Mouse (Mus musculus): ENCODE measurements at regions not wholly inside any gene's neighbourhood (a gene's known extent, or its start where the extent isn't known, plus 50 kb on each side); places are given as distances from the start of the nearest gene placed in this dataset.

DNA sequence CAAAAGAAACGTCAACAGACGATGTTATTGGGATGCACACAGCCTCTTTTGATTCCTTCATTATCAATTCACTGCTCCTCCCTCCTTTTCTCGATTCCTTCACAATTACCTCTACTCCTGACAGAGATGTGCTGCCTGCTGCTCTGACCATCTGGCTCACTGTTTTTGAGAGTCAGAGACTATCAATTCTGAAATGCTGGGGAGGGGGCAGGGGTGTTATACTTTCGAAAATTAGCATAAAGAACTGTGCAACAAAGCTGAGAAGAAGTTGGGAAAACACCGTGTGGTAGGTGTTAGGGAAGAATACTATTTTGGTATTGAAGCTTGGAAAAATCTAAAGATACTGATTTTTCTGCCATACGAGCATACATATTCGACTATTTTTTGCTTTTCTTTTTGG is 96.4 kb downstream of the Nedd1 start:
- peak; percentile 74 for DNase-seq (ENCODE audit: low read depth, low spot score)

DNA sequence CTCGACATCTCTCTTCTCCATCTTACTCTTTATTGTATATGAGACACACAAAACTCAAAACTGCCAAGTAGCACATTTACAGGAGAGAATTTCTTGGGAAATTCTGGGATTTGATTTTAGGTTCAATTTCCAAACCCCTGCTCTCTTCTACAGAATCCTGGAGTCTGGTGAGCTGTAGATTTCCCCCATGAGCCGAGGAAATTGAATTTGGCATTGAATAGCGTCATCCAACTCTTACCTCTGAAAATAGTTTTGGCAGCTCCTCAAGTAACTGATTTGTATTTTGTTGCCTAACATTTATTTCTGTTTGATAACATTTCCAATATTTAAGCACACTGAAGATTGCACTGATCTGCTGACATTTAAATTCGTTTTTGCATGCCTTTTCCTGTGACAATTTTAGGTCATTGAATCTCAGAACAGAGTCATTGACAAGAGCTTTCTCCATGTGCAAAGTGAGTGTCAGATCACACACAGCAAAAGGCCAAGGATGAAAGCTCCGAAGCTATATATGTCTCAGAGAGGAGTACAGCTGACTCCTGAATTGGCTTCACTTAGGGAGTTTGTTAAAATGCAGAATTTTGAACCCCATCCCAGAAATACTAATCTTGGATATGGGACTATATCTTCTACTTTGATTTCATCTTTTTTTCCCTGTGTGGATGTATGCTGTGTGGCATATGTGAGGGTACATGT is 106.4 kb downstream of the Nedd1 start:
- peak; percentile 34 for DNase-seq (ENCODE audit: low read depth, low spot score)

GRCm38 (mm10) chr10:92614341-92614740 is 107.9 kb downstream of the Nedd1 start:
- peak; percentile 11 for DNase-seq (ENCODE audit: low read depth, low spot score)

DNA sequence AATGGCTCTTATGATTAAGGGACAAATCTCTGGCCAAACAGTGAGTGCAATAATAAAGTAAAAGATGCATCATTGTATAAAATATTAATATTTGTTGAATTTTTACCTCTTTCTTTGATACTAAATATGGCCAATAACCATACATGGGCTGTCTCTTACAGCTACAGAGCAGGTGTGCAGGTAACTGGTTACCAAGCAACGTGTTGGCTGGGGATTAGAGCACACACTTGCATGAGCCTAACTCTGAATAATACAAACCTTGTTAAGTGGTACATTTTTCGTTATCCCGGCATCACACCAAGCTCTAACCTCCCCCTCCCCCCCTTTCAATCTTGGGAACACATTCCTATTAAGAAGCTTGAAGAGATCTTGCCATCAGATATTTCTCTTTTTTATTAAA is 111.2 kb downstream of the Nedd1 start:
- DNase-seq (ENCODE audit: low read depth, low spot score): peak; percentile 6

DNA sequence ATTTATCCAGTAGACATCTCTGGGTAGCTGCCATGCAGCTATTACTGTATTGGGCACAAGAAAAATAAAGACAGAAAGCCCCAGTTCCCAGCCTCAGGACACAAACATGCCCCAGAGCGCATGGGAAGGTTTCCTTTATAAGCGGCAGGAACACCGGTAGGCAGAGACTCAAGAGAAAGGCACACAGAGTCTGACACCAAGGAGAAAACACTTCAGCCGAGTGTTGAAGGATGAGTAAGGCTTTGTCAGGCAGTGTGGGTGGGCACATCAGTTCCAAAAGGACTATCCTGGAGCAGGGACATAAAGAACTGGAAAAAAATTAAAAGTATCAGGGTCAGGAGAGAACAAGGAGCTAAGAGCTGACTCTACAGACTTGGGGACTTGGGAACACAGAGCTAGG is 115.5 kb downstream of the Nedd1 start:
- peak; percentile 77 for DNase-seq (ENCODE audit: low read depth, low spot score)

DNA sequence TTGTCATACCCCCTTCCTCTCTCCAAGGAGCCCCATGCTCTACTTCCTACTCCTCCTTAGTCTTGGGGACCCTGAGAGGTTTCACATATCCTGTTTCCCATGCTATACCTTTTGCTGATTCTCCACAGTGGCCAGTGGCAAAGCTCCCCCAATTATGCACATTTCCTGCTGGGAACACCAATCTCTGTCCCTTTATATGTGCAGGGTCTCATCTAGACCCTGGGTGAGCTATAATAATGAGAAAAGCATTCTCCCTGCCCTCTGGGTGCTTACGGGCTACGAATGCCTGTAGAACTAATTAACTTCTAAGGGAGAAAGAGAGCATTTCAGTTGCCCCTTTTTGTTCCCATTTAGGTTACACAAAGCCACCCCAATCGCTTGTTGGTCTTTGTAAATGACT is 116.6 kb downstream of the Nedd1 start:
- no peak for DNase-seq (ENCODE audit: low read depth, low spot score)

GRCm38 (mm10) chr10:92600116-92600515 is 122.1 kb downstream of the Nedd1 start:
- no peak for DNase-seq (ENCODE audit: low read depth, low spot score)

DNA sequence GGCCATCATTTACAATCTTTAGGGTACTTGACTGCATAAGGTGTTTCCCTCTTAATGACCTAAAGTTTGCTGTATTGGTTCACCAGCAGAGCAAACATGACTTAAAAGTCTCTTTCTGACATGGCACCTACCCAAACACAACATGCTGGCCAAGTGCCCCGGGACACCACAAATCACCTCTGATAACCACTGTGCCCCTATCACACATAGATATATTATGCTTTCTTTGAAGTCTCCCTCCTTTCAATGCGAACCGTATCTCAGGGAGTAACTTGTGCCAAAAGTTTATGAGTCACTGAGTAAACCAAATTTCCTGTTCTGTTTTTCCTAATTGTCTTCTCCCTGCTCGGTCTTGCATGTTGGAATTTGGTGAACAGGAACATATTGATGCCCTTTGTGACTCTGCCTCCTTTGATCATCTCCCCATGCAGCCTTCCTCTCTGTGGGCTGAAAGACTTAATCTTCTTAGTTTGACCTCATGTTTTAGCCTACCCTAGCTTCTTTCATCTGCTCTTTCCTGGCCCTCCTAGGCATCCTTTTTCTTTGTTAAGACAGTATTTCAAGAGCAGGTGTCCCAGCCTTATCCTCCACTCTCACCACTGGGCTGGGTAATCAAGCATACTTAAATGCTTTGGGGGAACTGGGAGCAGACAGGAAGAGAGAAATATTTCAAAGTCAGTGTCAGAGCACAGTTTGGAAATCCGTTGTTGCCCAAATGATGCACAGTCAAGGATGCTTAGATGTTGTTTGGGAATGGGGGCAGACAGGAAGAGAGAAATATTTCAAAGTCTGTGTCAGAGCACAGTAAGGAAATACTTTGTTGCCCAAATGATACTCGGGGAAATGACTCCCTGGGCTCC is 126.5 kb downstream of the Nedd1 start:
- peak; percentile 4 for DNase-seq (ENCODE audit: low read depth, low spot score)

DNA sequence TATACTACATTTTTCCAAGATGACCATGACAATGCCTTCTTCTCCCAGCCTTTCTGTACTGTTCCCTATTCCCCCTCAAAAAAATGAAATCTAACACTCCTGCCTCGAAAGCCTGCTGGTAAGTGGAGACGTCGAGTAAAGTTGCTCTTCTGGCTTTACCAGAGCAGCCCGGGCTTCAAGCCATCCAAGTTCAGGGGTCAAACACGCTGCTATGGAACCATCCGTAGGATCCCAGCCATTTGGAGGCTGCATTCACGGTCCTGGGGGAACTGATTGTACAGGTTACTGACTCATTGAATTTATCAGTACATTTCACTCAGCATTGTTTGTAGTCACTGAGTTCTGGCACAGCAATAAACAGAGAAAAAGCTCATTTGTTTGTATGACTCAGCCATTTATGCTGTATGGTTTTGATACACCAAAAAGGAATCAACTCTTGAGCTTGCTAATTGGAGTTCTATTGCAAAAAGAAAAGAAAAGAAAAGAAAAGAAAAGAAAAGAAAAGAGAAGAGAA is 128.2 kb downstream of the Nedd1 start:
- no peak for DNase-seq (ENCODE audit: low read depth, low spot score)

DNA sequence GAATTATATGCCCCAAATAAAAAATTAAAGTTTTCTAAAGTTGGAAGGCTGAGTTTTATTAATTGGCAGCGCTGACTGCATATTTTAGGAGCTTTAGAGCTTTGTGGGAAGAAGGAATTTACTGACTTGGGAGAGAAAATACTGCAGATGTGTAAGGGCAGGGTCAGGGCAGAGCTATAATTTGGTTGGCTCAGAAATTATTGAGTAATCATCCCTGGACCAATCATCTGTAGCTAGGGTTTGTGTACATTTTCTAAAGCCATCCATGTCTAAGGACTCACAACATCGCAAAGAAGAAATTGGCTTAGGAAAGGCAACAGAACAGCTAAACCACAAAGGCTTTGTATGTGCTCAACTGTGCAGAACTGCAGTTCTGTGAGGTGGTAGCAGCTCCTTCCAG is 143.3 kb downstream of the Nedd1 start:
- no peak for DNase-seq (ENCODE audit: low read depth, low spot score)

DNA sequence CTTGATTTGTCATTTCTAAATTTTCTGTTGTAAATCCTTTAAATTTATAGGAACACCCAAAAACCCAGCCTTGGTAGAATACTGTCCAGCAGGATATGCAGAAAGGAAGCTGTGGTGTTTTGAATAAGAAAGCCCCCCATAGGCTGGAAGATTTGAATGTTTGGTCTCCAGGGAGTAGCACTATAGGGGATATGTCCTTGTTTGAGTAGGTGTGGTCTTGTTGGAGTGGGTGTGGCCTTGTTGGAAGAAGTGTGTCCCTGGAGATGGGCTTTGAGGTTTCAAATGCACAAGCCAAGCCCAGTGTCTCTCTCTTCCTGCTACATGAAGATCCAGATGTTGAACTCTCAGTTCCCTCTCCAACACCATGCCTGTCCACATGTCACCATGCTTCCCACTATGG is 151.7 kb downstream of the Nedd1 start:
- no peak for DNase-seq (ENCODE audit: low read depth, low spot score)

- DNase-seq (ENCODE audit: low read depth, low spot score): no peak
Observed at GRCm38 (mm10) chr10:92557463-92557862, 164.8 kb downstream of the Nedd1 start.

- no peak for DNase-seq (ENCODE audit: low read depth, low spot score)
Observed at GRCm38 (mm10) chr10:92556526-92557422, 165.4 kb downstream of the Nedd1 start.

DNA sequence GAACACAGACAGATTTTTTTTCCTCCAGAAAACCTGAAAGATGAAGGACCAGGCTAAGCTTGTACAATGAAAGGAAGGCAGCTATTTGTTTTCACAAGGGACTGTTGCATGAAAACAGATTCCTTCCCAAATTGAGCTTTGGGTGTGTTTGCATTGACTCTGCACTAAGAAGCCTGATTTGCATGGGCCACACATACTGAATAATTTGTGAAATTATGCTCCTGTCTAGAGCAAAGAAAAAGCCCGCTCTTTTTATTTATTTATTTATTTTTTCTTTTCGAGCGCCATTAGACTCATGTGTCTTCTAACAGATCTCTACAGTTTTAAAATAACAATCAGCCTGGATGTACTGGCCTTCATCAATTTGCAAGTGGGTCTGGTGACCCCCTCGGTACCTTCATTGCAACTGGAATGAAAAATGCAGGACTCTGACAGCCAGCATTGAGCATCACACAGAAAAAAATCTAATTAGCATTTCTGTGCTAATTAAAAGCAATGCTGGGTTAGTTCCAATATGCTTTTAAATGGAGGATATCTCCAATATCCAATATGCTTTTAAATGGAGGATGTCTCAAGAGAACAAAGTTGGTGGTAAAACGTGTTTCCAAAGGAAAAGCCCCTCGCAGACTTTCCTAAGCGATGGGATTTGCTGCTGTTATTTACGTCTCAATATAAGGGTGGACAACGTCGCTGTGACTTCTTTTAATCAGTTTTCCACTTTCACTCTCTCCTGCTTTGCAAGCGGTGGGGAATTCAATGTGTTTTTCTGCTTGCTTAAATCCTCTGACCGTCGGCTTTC is 166.3 kb downstream of the Nedd1 start:
- no peak for DNase-seq (ENCODE audit: low read depth, low spot score)

DNA sequence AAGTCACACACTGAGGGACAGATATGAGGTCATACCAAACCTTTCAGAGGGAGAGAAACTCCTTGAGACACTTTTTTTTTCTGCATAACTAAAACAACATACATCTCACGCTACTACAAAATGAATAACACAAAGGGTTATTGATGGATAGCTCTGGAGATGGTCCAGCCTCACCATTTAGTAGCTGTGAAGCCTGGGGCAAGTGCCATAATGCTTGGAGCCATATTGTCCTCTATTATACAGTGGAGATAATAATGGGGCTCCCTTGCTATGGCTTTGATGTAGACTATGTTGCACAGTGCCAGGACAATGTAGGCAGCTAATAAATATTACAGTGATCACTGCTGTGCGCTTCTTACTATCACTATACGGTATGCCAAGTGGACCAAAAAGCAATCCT is 168.3 kb downstream of the Nedd1 start:
- DNase-seq (ENCODE audit: low read depth, low spot score): no peak

DNA sequence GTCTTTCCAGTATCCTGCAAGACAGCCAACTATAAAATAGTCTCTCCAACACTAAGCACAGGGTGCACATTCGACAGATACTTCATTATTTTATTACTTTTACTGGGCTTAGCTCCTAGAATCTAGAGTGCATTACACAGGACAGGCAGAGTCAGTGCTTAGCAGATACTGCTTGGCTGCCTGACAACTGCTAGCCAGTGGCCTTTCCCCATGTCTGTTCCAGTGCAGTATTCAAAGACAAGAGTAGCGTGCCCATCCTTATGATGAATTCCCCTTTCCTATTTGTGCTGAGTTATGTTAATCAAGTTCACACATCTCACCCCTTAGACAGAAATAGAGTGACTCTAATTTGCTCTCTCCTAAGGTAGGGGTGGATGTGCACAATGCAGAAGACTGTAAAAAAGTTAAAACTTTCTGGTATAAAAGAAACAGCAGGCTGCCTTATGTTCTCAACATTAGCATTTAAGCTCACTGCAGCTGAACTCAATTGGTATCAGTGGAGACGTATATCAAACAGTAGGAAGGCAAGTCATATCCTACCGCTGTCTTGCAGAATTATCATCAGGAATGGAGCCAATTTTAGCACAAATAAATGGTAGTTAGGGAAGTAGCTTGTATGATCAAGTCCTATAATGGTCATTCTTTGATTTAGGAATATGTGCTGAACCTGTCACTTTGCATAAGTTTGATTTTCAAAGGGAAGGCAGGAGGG is 173.2 kb downstream of the Nedd1 start:
- peak; percentile 3 for DNase-seq (ENCODE audit: low read depth, low spot score)

DNA sequence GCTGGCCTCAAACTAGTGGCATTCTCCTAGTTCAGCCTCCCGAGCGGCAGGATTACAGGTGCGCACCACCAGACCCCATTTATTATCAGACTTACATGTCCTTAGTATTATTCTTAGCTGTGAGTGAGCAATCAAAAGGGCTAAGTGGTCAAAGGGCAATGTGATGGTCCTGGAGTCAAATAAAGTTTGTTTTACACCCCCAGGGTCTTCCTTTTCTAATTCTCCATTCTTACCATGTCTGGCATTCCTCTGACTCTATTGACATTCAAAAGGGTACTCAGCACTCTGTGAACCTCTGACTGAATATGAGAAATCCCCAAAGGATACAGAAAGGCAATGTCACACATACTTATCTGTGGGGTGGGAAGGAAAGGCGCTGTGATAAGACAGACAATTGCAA is 183.8 kb downstream of the Nedd1 start:
- no peak for DNase-seq (ENCODE audit: low read depth, low spot score)

GRCm38 (mm10) chr10:92516886-92517285 is 205.3 kb downstream of the Nedd1 start:
- DNase-seq (ENCODE audit: low read depth, low spot score): peak; percentile 23

- DNase-seq (ENCODE audit: low read depth, low spot score): peak; percentile 13
Observed at GRCm38 (mm10) chr10:92511769-92512168, 210.5 kb downstream of the Nedd1 start.

GRCm38 (mm10) chr10:92510677-92511076 is 211.5 kb downstream of the Nedd1 start:
- peak; percentile 60 for DNase-seq (ENCODE audit: low read depth, low spot score)
